Mouse (Mus musculus) inflammation-experienced regulatory T-cells, adult 6 months (primary cell): ENCODE results near the gene Ifit1bl2. TPM values are rescaled to one million over a fixed set of nuclear protein-coding genes. Genes with fewer than 3 reads are reported as not detected.
"Not testable (repeated sequence)": the region's sequence is repeated elsewhere in the genome, so short reads cannot be mapped to it uniquely, and the experiment has no call there.

Source experiments
- ATAC-seq: one replicate; pipeline ENCODE4 v1.8.0; 2017
- polyA plus RNA-seq, 3 experiments: library from polyadenylated mRNA; unstranded; fragments of 100-300 nt; shearing (Covaris generic); gene quantifications; one replicate each; pipeline ENCODE4 v1.2.1; 2017

Gene Ifit1bl2
- polyA plus RNA-seq, 3 experiments from 2014 or later, result 1.1 to 1.3 (median 1.1) TPM

- ATAC-seq, result peak; percentile 78
Measured at GRCm38 (mm10) chr19:34607237-34608051, 33.1 kb downstream of the Ifit1bl2 start, which contains the start of gene Ifit3b. TSS of gene Ifit3b (plus strand) at chr19:34607970.

- peak; percentile 16 for ATAC-seq
Measured at GRCm38 (mm10) chr19:34605472-34605871, 35.1 kb downstream of the Ifit1bl2 start.

GRCm38 (mm10) chr19:34601888-34602287 lies 38.7 kb downstream of the Ifit1bl2 start, which contains the start of gene Ifit1bl1:
TSS of gene Ifit1bl1 (minus strand) at chr19:34601956.
- ATAC-seq, result peak; percentile 78

GRCm38 (mm10) chr19:34599250-34599649 lies 41.3 kb downstream of the Ifit1bl2 start:
- ATAC-seq, result peak; percentile 79

- ATAC-seq, result no peak
Measured at GRCm38 (mm10) chr19:34598341-34598740, 42.2 kb downstream of the Ifit1bl2 start.

- ATAC-seq, result no peak
Measured at GRCm38 (mm10) chr19:34596811-34597210, 43.7 kb downstream of the Ifit1bl2 start.

- ATAC-seq, result not testable (repeated sequence)
Measured at GRCm38 (mm10) chr19:34594523-34594922, 46.0 kb downstream of the Ifit1bl2 start.

- no peak for ATAC-seq
Measured at GRCm38 (mm10) chr19:34593456-34593855, 47.1 kb downstream of the Ifit1bl2 start.

- no peak for ATAC-seq
Measured at GRCm38 (mm10) chr19:34588959-34589358, 51.6 kb downstream of the Ifit1bl2 start.

- ATAC-seq, result peak; percentile 72
Measured at GRCm38 (mm10) chr19:34587898-34588692, 52.4 kb downstream of the Ifit1bl2 start.

GRCm38 (mm10) chr19:34585740-34586458 lies 54.6 kb downstream of the Ifit1bl2 start:
- ATAC-seq, result not testable (repeated sequence)

GRCm38 (mm10) chr19:34583126-34583766 lies 57.3 kb downstream of the Ifit1bl2 start, which contains the start of gene Ifit3:
TSS of gene Ifit3 (plus strand) at chr19:34583531.
- peak; percentile 75 for ATAC-seq

- peak; percentile 57 for ATAC-seq
Measured at GRCm38 (mm10) chr19:34582696-34583095, 57.8 kb downstream of the Ifit1bl2 start.

- no peak for ATAC-seq
Measured at GRCm38 (mm10) chr19:34577121-34577520, 63.4 kb downstream of the Ifit1bl2 start.

GRCm38 (mm10) chr19:34573650-34574049 lies 66.9 kb downstream of the Ifit1bl2 start:
- no peak for ATAC-seq

GRCm38 (mm10) chr19:34571080-34571479 lies 69.5 kb downstream of the Ifit1bl2 start:
- ATAC-seq, result no peak

GRCm38 (mm10) chr19:34569896-34570476 lies 70.6 kb downstream of the Ifit1bl2 start:
- no peak for ATAC-seq

- no peak for ATAC-seq
Measured at GRCm38 (mm10) chr19:34568988-34569895, 71.3 kb downstream of the Ifit1bl2 start.
